Mouse (Mus musculus): ENCODE results near the gene Foxb1.

- TF ChIP-seq POLR2A (IDR thresholded peaks at IDR 0.05; ENCODE audit: low read depth, low read length) (no peak), CTCF (IDR thresholded peaks at IDR 0.05; ENCODE audit: extremely low read depth, insufficient read depth, insufficient read length, insufficient replicate concordance) (no peak)
Measured at GRCm38 (mm10) chr9:69755157-69755556, 5.6 kb downstream of the Foxb1 start.
